Mouse (Mus musculus): ENCODE results near the gene Sult6b2.

Sult6b2 gene

DNA sequence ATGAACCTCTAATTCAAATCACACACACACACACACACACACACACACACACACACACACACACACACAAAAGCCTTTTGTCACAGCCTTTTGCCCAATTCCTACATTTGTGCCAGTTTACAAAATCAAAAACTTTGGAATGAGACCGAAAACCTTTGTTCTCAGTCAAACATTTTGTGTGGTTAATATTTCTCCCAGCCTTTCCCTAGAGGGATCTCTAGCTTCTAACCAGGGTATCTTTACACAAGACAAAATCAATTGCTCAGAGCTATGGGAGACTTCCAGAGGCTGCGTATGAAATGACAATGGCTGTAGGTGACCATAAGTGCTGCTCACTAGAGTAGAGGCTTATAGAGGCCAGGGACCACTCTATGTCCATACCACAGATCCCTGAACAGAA, 66.1 kb downstream of the Sult6b2 start:
- DNase-seq (ENCODE audit: low spot score) = no peak

- DNase-seq (ENCODE audit: low spot score) = no peak
These were observed 68.8 kb downstream of the Sult6b2 start for GRCm38 (mm10) chr6:142735302-142736005.

Measured in yolk sac, embryonic 10.5 days (tissue).